Mouse (Mus musculus) ovary, postnatal 14 days (tissue): ENCODE results near the gene Slc8a3.
"Not testable (repeated sequence)": the region's sequence is repeated elsewhere in the genome, so short reads cannot be mapped to it uniquely, and the experiment has no call there.

Experiments used
- DNase-seq: peaks from one replicate; pipeline ENCODE4 v3.0.0; 2022; ENCODE audit warnings: low spot score

Slc8a3 gene

DNA sequence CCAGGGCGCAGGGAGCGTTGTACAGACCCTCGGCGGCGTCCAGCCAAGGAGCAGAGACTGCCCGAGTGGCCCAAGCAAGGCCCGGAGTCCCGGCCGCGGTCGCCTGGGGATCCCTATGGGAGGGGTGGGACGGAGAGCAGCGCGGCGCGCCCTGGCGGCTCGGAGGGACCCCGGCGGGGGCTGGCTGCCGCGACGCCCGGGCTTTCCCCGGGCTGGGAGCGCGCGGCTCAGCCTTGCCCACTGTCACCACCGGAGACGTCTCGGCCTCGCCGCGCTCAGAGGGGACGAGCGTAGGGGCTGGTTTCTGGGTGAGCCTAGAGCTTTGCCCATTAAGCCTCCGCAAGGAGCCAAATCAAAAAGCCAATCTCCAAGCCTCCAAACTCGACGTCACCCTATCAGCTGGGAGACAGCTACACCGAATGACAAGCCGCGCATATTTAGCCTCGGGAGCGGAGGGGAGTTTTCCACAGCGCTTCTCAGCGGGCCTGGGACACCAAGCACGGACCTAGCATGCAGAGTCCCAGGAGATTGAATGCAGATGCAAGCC is at the start of gene Slc8a3:
Gene Slc8a3 (minus strand): TSS at position 306 of the 547 bp plus-strand sequence.
- peak; percentile 7 for DNase-seq

DNA sequence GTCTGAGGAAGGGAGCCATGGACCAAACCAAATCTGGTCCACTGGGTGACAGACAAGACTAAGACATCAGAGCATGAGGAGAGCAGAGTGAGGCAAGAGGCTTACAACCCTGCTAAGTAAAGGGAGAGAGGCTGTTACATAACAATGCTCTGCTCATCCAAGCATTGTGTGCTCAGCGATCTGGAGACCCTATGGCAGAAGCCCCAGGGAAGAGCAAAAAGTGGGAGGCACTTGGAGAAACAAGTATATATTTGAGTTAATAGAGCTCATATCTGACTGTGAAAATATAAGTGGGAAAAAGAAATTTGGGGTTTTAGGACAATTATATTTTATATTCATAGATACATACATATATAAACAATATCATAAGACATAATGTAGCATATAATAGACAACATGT is 46.4 kb upstream of the Slc8a3 start, which contains the start of gene Gm4787:
Gene Gm4787 (minus strand): TSS at position 101 of the 400 bp plus-strand sequence.
- not testable (repeated sequence) for DNase-seq

DNA sequence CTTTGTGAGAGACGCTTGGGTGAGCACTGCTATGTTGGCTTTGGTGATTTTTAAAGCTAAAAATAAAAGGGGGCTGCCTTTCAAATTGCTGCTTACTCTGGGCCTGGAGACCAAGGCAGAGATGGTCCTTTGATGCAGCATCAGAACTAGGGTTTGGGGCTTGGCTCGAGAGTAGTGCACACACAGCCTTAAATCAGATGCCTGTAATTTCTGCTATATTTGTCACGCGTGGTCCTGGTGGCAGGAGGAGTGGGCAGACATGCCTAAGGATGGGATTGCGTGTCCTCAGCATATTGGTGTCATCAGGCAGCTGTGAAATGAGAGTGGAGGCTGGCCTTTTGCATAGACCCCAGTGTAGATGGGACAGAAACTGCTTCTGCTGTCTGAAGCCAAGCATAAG is 861 bp upstream of the Slc8a3 start:
- DNase-seq, result no peak

DNA sequence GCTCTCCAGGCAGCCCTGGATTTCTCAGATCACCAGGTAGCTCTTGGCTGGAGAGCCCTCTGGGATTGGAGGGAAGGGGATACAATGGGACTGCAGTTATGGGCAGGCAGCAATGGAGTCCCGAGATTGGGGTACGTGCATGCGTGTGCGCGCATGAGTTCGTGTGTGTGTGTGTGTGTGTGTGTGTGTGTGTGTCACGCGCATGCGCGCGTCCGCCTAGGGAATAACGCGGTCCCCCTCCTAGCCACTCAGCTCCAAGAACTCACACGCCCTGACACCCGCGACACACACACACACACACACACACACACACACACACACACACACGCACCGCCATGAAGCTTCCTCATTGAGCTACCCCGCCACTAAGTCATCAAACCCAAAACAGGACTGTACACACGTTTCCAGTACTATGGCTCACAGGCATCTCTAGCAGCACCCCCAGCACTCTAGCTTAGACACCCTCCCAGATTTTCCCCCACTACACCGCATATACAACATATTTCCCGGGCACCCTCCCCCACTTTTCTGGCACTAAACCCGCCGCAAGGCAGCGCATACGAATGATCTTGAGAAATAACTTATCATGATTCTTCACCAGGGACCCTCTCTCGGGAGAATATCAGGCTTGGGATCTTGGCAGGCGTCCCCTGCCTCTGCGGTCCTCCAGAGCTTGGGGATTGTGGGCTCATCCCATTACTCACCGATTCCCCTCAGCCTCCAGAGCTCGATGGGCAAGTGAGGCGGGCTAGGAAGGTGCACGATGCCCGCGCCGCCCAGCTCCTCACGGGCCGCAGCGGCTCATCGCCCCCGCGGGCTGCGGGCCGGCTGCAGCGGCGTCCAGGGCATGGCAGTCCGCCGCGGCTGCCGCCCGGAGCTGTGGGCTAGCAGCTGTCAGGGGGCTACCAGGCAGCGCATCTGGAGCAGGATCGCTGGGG is 774 bp downstream of the Slc8a3 start:
- DNase-seq, result peak; percentile 2

DNA sequence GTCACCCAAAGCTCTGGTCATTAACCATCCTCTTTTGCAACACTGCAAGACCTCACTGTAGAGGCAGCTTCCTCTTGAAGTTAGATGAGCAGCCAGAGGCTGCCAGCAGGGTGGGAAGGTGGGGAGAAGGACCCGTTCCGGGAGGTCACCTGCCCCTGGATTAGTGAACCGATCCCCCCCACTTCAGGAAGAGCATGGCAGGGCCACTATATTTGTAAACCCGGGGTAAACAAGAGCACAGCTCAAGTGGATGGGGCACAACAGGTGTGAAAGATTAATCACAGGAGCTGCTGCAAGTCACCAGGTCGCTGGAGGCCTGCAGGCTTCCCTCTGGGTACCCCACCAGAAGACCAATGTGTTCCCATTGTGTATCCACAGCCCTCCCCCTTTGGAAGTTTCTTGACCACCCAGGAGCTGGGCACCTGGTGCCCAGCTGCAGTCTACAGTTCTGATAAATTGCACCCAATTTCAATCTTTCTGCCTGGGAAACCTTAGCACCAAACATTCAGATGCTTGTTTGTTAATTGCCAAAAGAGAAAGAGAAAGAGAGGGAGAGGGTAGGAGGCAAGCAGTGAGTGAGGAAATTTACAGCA is 1.8 kb downstream of the Slc8a3 start:
- no peak for DNase-seq

DNA sequence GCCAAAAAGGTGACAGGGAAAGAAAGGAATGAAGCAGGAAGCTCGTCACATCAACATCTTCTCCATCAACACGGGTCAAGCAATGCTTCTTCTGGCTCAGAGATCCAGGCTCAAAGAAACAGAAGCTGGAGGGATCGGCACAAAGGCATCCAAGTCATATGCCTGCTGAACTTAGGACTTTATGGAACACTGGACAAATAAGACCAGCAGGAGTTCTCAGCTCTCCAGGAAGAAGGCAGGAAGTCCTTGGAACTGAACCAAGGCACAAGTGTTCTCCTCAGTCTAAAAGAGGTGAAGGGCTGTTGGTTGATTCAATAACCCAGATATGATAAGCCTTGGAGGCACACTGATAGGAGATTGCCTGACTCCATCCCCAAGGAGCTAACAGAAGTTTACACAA is 8.0 kb downstream of the Slc8a3 start:
- DNase-seq, result no peak

DNA sequence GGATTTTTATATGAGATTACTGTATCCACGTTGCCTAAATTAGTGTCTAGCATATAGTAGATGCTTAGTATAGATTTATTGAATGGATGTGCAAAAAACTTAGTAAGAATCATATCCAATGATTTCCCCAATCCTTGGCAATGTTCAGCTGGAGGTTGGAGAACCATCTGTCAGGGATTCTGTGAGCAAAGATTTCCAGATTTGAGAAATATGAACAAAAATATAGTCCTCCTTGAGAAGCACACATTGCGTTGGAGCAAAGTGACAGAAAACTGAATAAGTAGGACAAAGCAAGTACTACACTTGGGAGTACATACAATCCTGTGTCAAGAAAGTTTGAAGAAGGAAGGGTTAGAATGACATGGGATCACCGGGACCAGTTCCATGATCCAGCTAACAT is 8.9 kb downstream of the Slc8a3 start:
- DNase-seq, result no peak

DNA sequence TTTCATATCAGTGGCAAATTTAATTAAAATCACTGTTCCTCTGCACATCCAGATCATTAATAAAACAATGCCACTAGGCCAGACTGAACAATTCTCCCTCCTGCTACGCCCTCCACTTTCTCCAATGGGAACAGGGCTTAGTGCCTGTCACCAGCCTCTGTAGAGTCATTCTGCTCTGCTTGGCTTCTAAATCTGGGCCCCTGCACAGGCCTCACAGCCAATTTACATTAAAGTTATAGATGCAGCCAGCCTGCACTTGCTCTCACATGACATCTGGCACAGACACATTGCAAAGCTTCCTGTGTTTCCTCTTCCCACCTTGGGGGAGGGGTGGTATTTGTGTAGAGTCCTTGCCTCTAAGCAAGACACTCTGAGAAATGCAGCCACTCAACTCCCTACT is 12.0 kb downstream of the Slc8a3 start:
- DNase-seq, result no peak

DNA sequence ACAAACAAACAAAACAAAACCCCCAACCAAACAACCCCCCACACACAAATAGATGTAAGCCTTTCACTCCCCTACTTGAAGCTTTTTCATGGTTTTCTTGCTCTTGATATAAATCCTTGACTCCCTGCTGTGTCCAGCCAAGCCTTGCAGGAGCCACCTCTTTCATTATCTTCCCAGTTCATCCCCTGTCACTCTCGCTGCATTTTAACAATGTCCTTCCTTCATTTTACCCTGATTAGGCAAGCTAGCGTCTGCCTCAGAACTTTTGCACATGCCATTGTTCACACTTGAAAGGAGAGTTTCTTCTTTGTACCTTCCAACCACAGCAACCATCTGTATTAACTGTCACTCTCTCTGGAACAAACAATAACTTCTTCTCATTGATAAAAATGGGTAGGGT is 15.2 kb downstream of the Slc8a3 start:
- no peak for DNase-seq

DNA sequence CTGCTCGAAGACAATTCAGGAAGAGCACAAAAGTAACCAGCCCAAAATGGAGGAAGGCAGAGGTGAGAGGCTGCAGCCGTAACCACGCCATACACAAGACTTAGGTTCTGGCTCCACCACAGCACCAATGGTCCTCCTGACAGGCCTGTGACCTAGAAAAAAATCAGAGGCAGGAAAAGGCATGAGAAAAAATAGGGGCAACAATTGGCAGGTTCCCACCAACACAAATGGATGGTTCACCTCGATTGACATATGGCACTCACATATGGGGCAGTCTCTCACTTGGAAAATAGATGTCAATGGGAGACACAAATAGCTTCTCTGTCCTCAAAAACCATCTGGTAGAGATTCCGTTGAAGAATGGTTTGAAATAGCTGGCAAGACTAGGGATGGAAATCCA is 17.0 kb downstream of the Slc8a3 start:
- no peak for DNase-seq

DNA sequence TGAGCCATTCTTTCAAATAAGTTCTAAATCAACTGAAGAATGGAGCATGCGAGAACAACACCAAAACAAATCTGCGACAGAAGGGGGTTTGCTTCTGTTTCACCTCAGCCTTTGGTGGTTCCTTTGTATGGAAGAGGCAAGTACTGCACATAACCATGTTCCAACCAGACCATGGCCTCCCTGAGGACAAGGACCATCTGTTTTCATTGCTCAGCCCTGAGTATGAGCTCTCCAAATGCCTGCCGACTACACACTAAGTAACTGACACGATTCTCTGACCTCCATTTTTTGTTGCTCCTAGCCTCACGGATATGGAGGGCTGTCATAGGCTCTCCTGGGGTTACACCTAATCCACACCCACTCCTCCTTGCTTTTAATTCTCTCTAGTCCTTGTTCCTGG is 29.4 kb downstream of the Slc8a3 start:
- no peak for DNase-seq

DNA sequence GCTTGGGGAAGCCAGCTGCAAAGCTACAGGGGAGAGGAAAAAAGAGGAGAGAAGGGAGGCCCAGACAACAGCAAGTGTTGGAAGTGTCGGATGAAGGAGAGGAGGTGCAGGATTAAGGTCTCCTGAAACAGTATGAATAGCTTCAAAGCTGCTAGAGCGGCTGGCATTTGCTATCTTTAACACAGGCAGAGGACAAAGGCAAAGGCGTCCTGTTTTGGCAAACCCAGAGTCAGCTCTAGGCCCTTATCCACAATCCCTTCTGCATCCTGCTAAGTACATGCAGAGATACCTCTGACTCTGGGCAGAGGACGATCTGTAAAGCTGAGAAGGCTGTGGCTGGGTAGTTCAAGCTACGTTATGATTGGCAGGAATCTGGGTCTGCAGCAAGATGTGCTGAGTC is 38.4 kb downstream of the Slc8a3 start:
- no peak for DNase-seq

DNA sequence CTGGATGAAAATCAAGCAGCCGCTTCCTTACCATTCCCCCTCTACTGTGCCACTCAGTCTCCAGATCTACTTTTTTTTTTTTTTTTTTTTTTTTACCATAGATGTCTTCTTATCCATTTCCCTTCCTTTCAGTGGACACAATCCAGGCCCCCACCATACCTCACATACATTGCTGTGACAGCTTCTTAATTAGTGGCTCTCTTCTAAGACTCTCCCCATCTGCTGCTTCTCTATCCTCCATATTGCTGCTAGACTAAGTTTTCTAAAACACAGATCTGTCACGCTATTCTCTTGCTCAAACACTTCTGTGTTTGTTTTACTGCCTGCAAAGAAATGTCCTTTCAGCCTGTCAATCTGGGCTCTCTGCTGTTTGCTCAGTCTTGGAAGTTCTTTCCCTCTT is 54.9 kb downstream of the Slc8a3 start:
- DNase-seq, result no peak

DNA sequence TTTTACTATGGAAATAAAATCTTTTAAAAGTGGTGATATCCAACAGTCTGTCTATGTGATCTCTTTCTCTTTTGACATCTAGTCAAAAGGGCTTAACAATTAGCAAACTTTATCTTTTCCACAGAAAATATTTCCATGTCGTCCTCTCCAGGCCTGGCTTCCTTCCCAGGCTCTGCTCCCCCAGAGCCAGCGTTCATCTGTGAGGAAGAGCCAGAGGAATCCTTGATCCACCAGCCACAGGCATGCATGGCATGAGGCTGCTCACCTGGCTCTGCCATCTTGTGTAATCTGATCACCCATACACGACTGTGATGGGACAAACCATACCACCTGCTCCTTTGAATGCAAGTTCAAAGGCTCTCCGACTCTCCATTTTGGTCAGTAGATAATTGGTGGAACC is 58.4 kb downstream of the Slc8a3 start:
- no peak for DNase-seq

DNA sequence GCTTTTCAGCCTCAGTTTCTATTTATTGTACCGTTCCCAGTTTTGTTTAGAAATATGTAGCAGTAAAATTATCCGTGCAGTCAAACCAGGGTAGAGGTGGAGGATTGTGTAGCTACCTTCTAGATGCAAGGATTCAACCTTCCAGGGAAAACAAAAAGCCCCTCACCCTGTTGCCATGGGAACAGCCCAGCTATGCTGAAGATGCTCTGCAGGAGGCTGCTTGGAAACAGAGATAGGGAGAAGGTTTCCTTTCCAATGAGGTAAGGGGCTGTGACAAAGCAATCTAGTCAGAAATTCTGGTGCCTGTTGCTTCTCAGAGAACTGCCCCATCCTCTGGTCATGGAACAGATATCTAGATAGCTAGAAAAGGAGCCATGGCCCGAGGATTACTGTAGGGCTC is 59.6 kb downstream of the Slc8a3 start:
- DNase-seq, result no peak

DNA sequence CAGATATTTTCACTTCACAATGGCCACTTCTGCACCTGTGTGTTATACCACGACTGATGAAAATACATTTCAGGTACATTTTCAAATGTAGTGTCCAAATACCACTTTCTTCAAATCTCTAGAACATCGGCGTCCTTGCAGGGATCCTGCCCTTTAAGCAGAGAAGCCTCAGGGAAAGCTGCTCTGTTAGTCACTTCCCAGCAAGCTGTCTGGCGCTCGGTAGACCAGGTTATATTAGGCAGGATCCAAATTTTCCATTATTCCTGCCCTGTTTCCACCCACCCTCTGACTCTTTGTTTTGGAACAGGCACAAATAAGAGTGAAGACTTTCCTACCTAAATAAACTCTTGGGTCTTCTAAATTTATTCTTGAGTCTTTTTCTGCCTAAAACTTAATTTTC is 63.7 kb downstream of the Slc8a3 start:
- no peak for DNase-seq

DNA sequence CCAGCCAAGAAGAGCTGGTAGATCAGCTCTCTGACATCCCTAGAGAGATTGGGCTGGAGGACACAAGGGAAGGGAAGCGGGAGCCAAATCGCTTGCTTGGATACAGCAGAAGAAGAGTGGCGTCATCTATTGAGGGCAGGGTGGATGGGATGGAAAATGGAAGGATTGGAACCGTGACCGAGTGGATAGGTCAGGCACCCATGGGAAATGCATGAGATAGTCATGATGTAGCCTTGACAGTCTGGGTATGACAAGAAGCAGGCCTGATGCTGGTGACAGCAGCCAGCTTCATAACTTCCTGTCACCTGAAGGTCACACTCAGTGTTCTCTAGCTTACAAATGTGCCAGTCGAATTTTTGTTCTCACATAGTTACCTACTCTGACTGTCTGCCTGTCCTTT is 70.2 kb downstream of the Slc8a3 start:
- DNase-seq, result no peak

DNA sequence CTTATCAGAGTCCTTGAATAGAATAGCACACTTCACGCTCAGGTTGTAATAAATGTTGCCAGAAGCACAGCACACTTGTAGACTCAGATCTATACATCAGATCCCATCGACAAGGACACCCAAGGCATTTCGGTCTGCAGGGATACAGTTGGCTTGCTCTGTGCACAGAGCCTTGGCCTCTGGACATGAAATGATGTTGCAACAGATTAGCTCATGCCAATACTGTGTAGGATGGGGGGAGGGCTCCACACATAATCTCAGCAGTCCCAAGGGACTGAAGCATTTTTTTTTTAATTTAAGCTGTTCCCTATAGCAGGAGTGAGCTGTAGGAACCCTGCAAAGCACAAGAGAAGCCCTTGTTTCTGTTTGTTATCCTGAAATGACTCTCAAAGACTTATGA is 74.8 kb downstream of the Slc8a3 start:
- DNase-seq, result no peak

DNA sequence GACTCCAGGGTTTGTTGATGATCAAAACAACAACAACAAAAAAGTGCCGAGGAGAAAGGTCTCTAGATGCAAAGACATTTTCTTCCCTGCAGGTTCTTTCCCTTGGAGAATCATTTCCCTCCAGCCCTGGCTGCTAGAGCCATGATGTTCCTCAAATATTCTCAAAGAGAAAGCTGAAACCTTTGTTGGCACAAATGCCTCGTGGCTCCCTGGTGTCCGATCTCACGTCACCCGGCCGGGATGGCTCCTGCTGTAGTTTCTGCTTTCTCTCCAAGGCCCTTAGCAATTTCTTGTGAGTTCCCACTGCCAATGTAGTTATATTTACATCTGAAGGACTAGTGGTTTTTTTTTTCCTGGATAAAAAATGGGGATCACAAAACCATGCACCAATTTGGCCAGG is 87.6 kb downstream of the Slc8a3 start:
- no peak for DNase-seq

DNA sequence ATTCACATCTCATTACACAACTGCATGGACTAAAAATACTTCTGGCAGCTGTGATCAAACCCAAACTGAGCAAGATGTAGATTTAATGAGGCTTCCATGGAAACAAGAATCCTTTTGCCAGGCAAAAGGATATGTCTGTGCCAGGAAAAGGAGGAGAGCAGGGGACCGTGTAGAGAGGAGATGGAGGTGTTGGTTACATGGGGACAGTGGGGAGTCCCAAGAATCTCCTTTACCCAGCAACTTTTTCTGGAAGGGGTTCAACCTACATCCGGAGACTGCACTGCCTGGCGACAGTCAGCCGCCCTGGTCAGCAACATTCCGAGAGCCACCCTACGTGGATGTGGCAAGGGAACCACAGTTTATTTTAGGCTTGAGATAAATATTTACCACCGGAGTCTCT is 88.0 kb downstream of the Slc8a3 start:
- no peak for DNase-seq

DNA sequence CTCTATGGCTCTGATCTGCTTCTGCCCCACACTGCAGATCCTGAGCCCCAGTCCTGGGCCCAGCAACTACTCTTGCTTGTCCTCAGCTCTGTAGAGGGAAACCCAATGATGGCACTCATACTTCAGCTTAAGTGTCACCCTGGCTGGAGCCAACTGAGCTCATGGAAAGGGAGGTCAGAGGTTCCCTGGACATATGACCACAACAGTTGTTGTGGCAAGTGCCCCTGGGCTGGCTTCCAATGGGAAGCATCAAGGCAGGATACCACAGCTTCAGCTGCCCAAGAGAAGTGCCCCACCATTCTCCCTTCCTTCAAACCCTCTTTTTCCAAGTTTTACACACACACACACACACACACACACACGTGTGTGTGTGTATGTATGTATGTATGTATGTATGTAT is 88.5 kb downstream of the Slc8a3 start:
- no peak for DNase-seq

DNA sequence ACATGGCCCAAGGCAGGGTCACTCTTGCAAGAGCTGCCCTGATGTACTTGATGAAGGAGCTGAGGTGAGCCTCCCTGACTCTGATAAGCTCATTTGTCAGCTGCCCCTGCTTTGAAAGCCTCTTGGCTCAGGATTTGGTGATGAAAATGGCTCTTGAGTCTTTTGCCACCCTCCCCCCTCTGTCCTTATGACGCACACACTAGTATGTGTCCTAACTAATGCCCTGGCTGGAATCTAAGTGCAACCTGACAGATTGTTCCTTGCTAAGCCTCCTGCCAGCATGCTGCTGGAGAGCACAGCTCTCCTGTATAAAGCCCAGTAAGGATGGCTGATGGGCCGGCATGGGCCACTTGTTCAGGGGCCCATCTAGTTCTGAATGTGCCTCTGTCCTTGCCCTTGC is 91.3 kb downstream of the Slc8a3 start:
- DNase-seq, result no peak

DNA sequence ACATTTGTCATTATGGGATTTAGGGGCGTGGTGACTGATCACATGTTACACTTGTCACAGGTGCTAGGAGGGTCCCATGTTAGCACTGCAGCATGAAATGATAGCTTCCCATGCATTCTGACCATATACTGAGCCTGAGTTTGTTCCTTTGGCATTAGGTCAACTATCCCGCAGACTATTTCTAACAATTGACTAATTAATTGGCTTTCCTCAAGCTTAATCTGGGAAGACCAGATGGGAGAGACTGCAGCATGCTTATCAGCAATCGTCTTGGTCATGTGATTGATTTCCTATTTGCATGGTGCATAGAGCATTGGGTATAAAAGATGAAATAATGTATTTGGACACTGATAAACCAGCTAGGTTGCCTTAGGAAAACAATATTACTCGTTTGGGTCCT is 91.9 kb downstream of the Slc8a3 start:
- no peak for DNase-seq
